Mouse (Mus musculus): Measurements from ENCODE around the gene Nsg2. TPM values are rescaled to one million over a fixed set of nuclear protein-coding genes. Genes with fewer than 3 reads are reported as not detected.
A peak's percentile ranks its signal among the peaks of the same experiment; 100 is the strongest.

Nsg2 gene
- polyA plus RNA-seq, 2 experiments from 2014 or later = 65.0 to 90.0 TPM

GRCm38 (mm10) chr11:32087376-32087775 is 87.1 kb downstream of the Nsg2 start:
- ATAC-seq = peak; percentile 90

GRCm38 (mm10) chr11:32087779-32088442 is 87.6 kb downstream of the Nsg2 start:
- ATAC-seq = no peak

GRCm38 (mm10) chr11:32095793-32096192 is 95.5 kb downstream of the Nsg2 start:
- ATAC-seq = peak; percentile 47

GRCm38 (mm10) chr11:32096346-32096745 is 96.1 kb downstream of the Nsg2 start:
- peak; percentile 69 for ATAC-seq

- no peak for ATAC-seq
Measured at GRCm38 (mm10) chr11:32101059-32101632, 100.9 kb downstream of the Nsg2 start.

- peak; percentile 13 for ATAC-seq
Measured at GRCm38 (mm10) chr11:32102976-32103375, 102.7 kb downstream of the Nsg2 start.

- ATAC-seq = peak; percentile 26
Measured at GRCm38 (mm10) chr11:32104406-32105116, 104.3 kb downstream of the Nsg2 start.

GRCm38 (mm10) chr11:32105750-32106646 is 105.7 kb downstream of the Nsg2 start:
- ATAC-seq = peak; percentile 50

GRCm38 (mm10) chr11:32106647-32106985 is 106.4 kb downstream of the Nsg2 start:
- no peak for ATAC-seq

- ATAC-seq = no peak
Measured at GRCm38 (mm10) chr11:32108441-32108840, 108.2 kb downstream of the Nsg2 start.

Other genes with a start within 250 kb of the Nsg2 start
- gene Cpeb4, start 128.3 kb upstream of the Nsg2 start, polyA plus RNA-seq (2017; shearing (Covaris generic)) = 1 to 10 TPM; 6.7 to 8.7 TPM
- not detected for gene 4930524B15Rik, start 34.9 kb upstream of the Nsg2 start, polyA plus RNA-seq (2017; shearing (Covaris generic))
- gene Il9r, start 199.8 kb downstream of the Nsg2 start, polyA plus RNA-seq (2017; shearing (Covaris generic)) = 1 to 10 TPM; 4.5 to 7.1 TPM
- gene Snrnp25, start 205.0 kb downstream of the Nsg2 start, polyA plus RNA-seq (2017; shearing (Covaris generic)) = 10 to 100 TPM; 70.5 to 73.4 TPM
- gene Rhbdf1, start 221.8 kb downstream of the Nsg2 start, polyA plus RNA-seq (2017; shearing (Covaris generic)) = under 1 TPM in 1 of 2 experiments, not detected in 1; 0.49 TPM
- 10 to 100 TPM; 34.8 to 35.0 TPM for gene Mpg, start 226.0 kb downstream of the Nsg2 start, polyA plus RNA-seq (2017; shearing (Covaris generic))

Data from activated CD4-positive, CD25-positive, alpha-beta regulatory T cell, adult 4 months (primary cell).